Mouse (Mus musculus): Measurements from ENCODE around the gene Tef. TPM values are rescaled to one million over a fixed set of nuclear protein-coding genes. Genes with fewer than 3 reads are reported as not detected.

The Tef gene
- polyA plus RNA-seq, 1 experiment: 16.2 TPM

GRCm38 (mm10) chr15:81765651-81766050, 36.6 kb upstream of the Tef start:
- TF ChIP-seq POLR2A (IDR thresholded peaks at IDR 0.05; ENCODE audit: borderline replicate concordance, control insufficient read depth, low read depth, low read length) (no peak), CTCF (IDR thresholded peaks at IDR 0.05; ENCODE audit: control insufficient read depth, insufficient read depth, low read length) (no peak)
- 43% methylated on average over 9 of the region's 9 CpGs for WGBS
- no peaks in the 10 kb centered on the region for H3K4me1 ChIP-seq (ENCODE audit: control insufficient read depth, insufficient read depth, low read length)

GRCm38 (mm10) chr15:81766439-81766838, 35.8 kb upstream of the Tef start:
- Histone ChIP-seq H3K27ac (ENCODE audit: control insufficient read depth, insufficient read depth, low read depth, low read length, poor library complexity) (no peak overlapping the region), H3K4me3 (replicated peaks; ENCODE audit: control insufficient read depth, low read depth, low read length) (no peak overlapping the region), H3K4me1 (ENCODE audit: control insufficient read depth, insufficient read depth, low read length) (no peaks in the 10 kb centered on the region)
- TF ChIP-seq POLR2A (IDR thresholded peaks at IDR 0.05; ENCODE audit: borderline replicate concordance, control insufficient read depth, low read depth, low read length): no peak
- TF ChIP-seq CTCF (IDR thresholded peaks at IDR 0.05; ENCODE audit: control insufficient read depth, insufficient read depth, low read length): no peak
- WGBS: 92% methylated on average over 5 of the region's 5 CpGs

More at GRCm38 (mm10) chr15:81765651-81766050, 36.6 kb upstream of the Tef start:
- no peak overlapping the region for H3K27ac ChIP-seq (ENCODE audit: control insufficient read depth, insufficient read depth, low read depth, low read length, poor library complexity)
- H3K4me3 ChIP-seq (replicated peaks; ENCODE audit: control insufficient read depth, low read depth, low read length): no peak overlapping the region

GRCm38 (mm10) chr15:81769037-81769436, 33.2 kb upstream of the Tef start:
- Histone ChIP-seq H3K27ac (ENCODE audit: control insufficient read depth, insufficient read depth, low read depth, low read length, poor library complexity) (no peak overlapping the region), H3K4me3 (replicated peaks; ENCODE audit: control insufficient read depth, low read depth, low read length) (no peak overlapping the region), H3K4me1 (ENCODE audit: control insufficient read depth, insufficient read depth, low read length) (no peaks in the 10 kb centered on the region)
- TF ChIP-seq CTCF (IDR thresholded peaks at IDR 0.05; ENCODE audit: control insufficient read depth, insufficient read depth, low read length) (no peak), POLR2A (IDR thresholded peaks at IDR 0.05; ENCODE audit: borderline replicate concordance, control insufficient read depth, low read depth, low read length) (no peak)
- whole genome bisulfite sequencing: 76% methylated on average over 13 of the region's 13 CpGs

GRCm38 (mm10) chr15:81772431-81773120, 29.6 kb upstream of the Tef start:
- Histone ChIP-seq H3K27ac (ENCODE audit: control insufficient read depth, insufficient read depth, low read depth, low read length, poor library complexity) (no peak overlapping the region), H3K4me3 (replicated peaks; ENCODE audit: control insufficient read depth, low read depth, low read length) (no peak overlapping the region), H3K4me1 (ENCODE audit: control insufficient read depth, insufficient read depth, low read length) (no peaks in the 10 kb centered on the region)
- TF ChIP-seq POLR2A (IDR thresholded peaks at IDR 0.05; ENCODE audit: borderline replicate concordance, control insufficient read depth, low read depth, low read length) (no peak), CTCF (IDR thresholded peaks at IDR 0.05; ENCODE audit: control insufficient read depth, insufficient read depth, low read length) (no peak)
- WGBS: 91% methylated on average over 20 of the region's 20 CpGs

- no peak overlapping the region for H3K4me3 ChIP-seq (replicated peaks; ENCODE audit: control insufficient read depth, low read depth, low read length)
- no peak for TF ChIP-seq POLR2A (IDR thresholded peaks at IDR 0.05; ENCODE audit: borderline replicate concordance, control insufficient read depth, low read depth, low read length)
- no peak for TF ChIP-seq CTCF (IDR thresholded peaks at IDR 0.05; ENCODE audit: control insufficient read depth, insufficient read depth, low read length)
- no peaks in the 10 kb centered on the region for H3K4me1 ChIP-seq (ENCODE audit: control insufficient read depth, insufficient read depth, low read length)
- WGBS: 86% methylated on average over 15 of the region's 15 CpGs
- H3K27ac ChIP-seq (ENCODE audit: control insufficient read depth, insufficient read depth, low read depth, low read length, poor library complexity): no peak overlapping the region
Observed at GRCm38 (mm10) chr15:81774505-81775171, 27.6 kb upstream of the Tef start.

- TF ChIP-seq POLR2A (IDR thresholded peaks at IDR 0.05; ENCODE audit: borderline replicate concordance, control insufficient read depth, low read depth, low read length) (no peak), CTCF (IDR thresholded peaks at IDR 0.05; ENCODE audit: control insufficient read depth, insufficient read depth, low read length) (no peak)
- Histone ChIP-seq H3K4me1 (ENCODE audit: control insufficient read depth, insufficient read depth, low read length) (no peaks in the 10 kb centered on the region), H3K4me3 (replicated peaks; ENCODE audit: control insufficient read depth, low read depth, low read length) (no peak overlapping the region), H3K27ac (ENCODE audit: control insufficient read depth, insufficient read depth, low read depth, low read length, poor library complexity) (no peak overlapping the region)
- 67% methylated on average over 11 of the region's 11 CpGs for WGBS
Observed at GRCm38 (mm10) chr15:81776631-81777422, 25.4 kb upstream of the Tef start.

GRCm38 (mm10) chr15:81781816-81782215, 20.4 kb upstream of the Tef start:
- no peak overlapping the region for H3K27ac ChIP-seq (ENCODE audit: control insufficient read depth, insufficient read depth, low read depth, low read length, poor library complexity)
- WGBS: 75% methylated on average over 7 of the region's 7 CpGs
- TF ChIP-seq CTCF (IDR thresholded peaks at IDR 0.05; ENCODE audit: control insufficient read depth, insufficient read depth, low read length) (no peak), POLR2A (IDR thresholded peaks at IDR 0.05; ENCODE audit: borderline replicate concordance, control insufficient read depth, low read depth, low read length) (no peak)

GRCm38 (mm10) chr15:81784762-81785161, 17.5 kb upstream of the Tef start:
- TF ChIP-seq CTCF (IDR thresholded peaks at IDR 0.05; ENCODE audit: control insufficient read depth, insufficient read depth, low read length) (peak; percentile 3; the same call in 1 of the 2 replicates), POLR2A (IDR thresholded peaks at IDR 0.05; ENCODE audit: borderline replicate concordance, control insufficient read depth, low read depth, low read length) (no peak)
- WGBS: 76% methylated on average over 5 of the region's 5 CpGs
- Histone ChIP-seq H3K4me1 (ENCODE audit: control insufficient read depth, insufficient read depth, low read length) (no peaks in the 10 kb centered on the region), H3K27ac (ENCODE audit: control insufficient read depth, insufficient read depth, low read depth, low read length, poor library complexity) (no peak overlapping the region), H3K4me3 (replicated peaks; ENCODE audit: control insufficient read depth, low read depth, low read length) (no peak overlapping the region)

More at GRCm38 (mm10) chr15:81781816-81782215, 20.4 kb upstream of the Tef start:
- H3K4me1 ChIP-seq (ENCODE audit: control insufficient read depth, insufficient read depth, low read length): no peaks in the 10 kb centered on the region
- no peak overlapping the region for H3K4me3 ChIP-seq (replicated peaks; ENCODE audit: control insufficient read depth, low read depth, low read length)

All from bone marrow, adult 2 months (tissue).